Mouse (Mus musculus): Measurements from ENCODE around the gene Gcc2. TPM values are rescaled to one million over a fixed set of nuclear protein-coding genes. Genes with fewer than 3 reads are reported as not detected.
"Not testable (repeated sequence)": the region's sequence is repeated elsewhere in the genome, so short reads cannot be mapped to it uniquely, and the experiment has no call there.

Gene Gcc2
- 41.5 and 75.5 TPM in 2 replicates for total RNA-seq (2017)

DNA sequence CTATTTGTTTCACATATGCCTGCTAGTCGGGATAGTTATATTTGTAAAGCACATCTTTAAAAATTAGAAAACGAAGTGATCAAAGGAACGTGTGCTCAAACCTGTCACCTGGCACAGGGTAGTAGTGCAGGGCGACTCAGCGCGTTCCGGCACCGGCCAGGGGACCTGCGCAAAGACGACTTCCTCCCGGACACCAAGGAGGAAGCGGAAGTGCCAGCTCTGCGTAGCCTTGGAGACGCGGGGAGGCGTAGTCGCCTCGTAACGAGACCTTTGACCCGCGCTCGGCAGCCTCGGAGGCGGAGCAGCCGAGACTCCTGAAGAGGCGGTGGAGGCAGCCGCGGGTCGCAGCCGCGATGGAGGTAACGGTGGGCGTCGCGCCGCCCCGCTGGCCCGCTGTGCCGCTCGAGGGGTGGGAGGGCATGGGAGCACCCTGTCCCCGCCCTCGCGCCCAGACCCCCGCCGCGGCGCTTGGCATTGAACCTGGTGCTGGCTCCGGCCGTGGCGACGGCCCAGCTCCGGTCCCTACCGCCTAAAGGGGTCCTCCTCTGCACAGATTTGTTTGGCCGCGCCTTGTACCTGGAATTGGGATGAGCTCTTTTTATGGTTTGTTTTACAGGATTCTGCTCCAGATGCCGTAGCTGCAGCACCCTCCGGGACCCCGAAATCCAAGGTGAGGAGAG lies at the start of gene Gcc2:
Gene Gcc2, plus strand, starts transcription at position 285 of the 680 bp plus-strand sequence.
- peak; percentile 99 to 100 for ATAC-seq (replicated peaks in 1 of 2; ENCODE audit: insufficient read depth in 1 of 2, low FRiP score in 2 of 2, low TSS enrichment in 1 of 2, low read depth in 1 of 2, poor library complexity in 2 of 2, severe bottlenecking in 2 of 2)

DNA sequence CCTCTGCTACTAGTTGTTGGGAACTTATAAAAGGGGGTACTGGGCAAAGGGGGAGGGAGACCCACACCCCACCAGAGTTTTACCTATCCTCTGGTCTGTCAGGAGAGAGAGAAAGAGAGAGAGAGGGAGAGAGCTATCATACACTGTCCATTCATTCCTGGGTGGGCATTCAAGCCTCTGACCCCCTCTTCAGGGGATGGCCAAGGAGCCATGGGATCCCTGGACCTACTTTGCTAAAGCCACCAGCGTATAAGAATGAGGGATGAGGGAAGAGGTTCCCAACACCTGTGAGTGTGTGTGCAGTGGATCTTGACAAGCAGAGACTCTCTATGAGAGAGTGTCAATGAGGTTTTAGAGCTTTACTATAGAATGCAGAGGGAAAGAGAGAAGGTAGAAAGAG lies 49.3 kb upstream of the Gcc2 start:
- ATAC-seq (replicated peaks in 1 of 2; ENCODE audit: insufficient read depth in 1 of 2, low FRiP score in 2 of 2, low TSS enrichment in 1 of 2, low read depth in 1 of 2, poor library complexity in 2 of 2, severe bottlenecking in 2 of 2): no peak

DNA sequence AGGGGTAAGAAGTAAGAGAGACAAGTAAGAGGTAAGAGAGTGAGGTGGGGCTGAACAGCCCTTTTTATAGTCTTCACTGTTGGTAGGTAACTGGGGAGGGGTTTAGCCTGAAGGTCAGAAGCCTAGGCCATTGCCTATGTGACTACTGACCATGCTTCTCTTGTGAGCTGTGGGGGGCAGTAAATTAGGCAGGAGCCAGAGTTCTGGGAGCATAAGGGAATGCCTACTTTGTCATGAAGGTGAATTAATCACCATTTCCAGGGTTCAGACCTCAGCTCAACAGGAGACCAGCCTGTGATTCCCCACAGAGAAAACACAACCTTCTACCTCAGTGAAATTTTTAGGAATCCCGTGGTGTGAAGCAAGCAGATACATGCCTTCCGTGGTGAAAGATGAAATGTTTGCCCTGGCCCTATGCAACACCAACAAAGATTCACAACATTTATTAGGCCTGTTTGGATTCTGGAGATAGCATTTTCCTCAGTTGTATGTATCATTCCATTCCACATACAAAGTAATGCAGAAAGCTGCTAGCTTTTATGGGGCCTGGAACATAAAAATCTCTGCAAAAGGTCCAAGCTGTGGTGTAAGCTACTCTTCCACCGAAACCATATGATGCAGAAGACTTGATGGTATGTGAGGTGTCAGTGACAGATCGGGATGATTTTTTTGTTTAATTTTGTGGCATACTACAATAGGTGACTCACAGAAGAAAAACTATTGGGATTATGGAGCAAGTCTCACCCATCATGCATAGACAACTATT lies 48.5 kb upstream of the Gcc2 start:
- ATAC-seq (replicated peaks in 1 of 2; ENCODE audit: insufficient read depth in 1 of 2, low FRiP score in 2 of 2, low TSS enrichment in 1 of 2, low read depth in 1 of 2, poor library complexity in 2 of 2, severe bottlenecking in 2 of 2): no peak

DNA sequence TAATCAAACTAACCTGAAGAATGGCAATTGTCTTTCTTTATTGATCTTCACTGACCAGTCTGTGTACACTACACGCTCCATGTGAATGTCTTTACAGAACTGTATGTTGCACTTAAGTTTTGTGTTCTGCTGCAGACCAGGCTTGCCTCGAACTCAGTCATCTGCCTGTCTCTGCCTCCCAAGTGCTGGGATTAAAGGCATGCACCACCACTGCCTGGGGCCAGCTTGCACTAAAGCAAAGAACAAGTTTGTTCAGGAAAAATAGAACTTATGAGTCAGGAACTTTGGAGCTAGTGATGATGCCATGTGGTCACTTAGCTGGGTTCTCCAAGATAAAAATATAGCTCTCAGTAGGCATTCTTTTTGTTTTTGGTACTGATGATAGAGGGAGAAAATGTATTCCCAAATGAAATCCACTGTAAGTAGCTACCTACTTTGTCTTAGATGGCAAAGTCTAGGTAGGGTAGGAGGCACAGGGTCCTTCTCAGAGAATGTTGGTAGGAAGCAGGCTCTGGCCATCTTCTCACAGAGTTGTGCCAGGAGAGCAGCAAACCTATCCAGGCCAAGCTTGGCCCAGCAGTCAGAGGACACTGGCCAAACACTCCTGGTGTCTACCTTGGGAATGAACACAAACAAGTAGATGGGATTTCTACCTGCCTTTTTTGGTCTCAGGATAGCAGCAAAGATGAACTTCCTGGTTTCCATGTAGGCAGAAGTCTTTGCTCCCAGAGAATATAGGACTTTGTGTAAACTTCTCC lies 45.4 kb upstream of the Gcc2 start:
- ATAC-seq (replicated peaks in 1 of 2; ENCODE audit: insufficient read depth in 1 of 2, low FRiP score in 2 of 2, low TSS enrichment in 1 of 2, low read depth in 1 of 2, poor library complexity in 2 of 2, severe bottlenecking in 2 of 2): no peak

DNA sequence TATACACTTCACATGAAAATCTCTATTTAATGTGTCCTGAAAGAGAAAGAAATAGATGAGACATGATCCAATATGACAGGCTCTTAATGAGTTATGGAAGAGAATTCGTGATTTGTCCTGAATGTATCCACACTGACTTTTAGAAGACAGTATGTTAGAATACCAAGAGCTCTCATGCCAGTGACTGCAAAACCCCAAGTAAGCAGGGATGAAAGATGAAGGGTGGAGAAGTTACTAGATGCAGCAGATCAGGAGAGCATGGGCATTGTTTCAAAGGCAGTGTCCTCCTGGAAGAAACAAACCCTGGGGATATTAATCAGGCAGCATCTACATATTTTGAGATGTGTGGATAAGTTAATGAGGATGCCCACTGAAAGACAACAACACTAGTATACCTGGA lies 44.8 kb upstream of the Gcc2 start:
- ATAC-seq (replicated peaks in 1 of 2; ENCODE audit: insufficient read depth in 1 of 2, low FRiP score in 2 of 2, low TSS enrichment in 1 of 2, low read depth in 1 of 2, poor library complexity in 2 of 2, severe bottlenecking in 2 of 2): no peak

DNA sequence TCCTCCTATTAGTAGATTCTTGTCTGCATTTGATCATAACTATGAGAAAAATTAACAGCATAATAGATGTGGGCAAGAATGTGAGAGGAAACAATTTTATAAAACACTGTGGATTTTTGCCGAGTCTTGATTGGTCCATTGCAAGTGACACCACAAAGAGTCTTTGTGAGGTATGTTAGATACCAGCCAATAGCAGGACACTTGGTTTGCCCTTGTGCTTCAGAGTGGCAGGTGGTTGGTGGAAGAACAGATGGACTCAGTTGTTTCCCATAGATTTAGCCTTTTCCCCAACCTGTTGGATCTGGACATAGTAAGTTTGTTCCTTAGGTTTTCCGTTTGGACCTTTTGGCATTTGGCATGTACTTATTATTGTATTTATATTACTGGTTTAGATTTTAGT lies 44.1 kb upstream of the Gcc2 start:
- no peak for ATAC-seq (replicated peaks in 1 of 2; ENCODE audit: insufficient read depth in 1 of 2, low FRiP score in 2 of 2, low TSS enrichment in 1 of 2, low read depth in 1 of 2, poor library complexity in 2 of 2, severe bottlenecking in 2 of 2)

DNA sequence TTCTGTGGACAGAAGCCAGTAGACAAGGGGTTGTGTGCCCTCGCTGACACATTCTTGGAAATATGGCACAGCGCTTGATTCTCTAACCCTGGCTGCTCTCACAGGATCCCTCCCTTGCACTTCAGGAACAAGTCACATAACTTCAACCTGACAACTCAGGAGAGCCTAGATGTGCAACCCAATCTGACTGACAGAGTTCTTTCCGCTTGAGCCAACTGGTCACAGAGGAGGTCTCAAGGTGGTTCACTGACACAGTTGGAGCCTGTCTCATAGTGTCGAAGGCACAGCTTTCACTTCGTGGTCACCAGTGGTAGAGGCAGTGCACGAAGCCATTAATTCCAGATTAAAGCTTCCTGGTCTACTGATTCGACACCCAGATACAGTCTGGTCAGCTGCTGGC lies 43.1 kb upstream of the Gcc2 start:
- no peak for ATAC-seq (replicated peaks in 1 of 2; ENCODE audit: insufficient read depth in 1 of 2, low FRiP score in 2 of 2, low TSS enrichment in 1 of 2, low read depth in 1 of 2, poor library complexity in 2 of 2, severe bottlenecking in 2 of 2)

DNA sequence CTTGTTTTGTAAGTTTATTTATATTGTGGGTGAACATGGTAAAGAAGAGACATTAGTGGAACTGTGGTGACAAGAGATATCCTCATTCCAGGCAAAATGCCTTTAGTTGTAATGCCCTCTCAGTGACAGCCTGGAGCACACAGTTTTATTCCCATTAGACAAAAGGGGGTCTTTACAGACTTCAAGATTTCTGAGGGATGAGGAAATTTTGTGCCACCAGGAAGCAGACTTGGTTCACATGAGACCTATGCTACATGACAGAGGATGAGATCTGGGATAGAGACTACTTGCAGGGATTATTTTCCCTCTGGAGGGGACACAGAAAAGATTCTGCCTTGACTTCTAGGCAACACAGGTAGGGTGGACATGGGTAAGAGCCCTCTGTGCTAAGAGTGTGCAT lies 40.8 kb upstream of the Gcc2 start:
- no peak for ATAC-seq (replicated peaks in 1 of 2; ENCODE audit: insufficient read depth in 1 of 2, low FRiP score in 2 of 2, low TSS enrichment in 1 of 2, low read depth in 1 of 2, poor library complexity in 2 of 2, severe bottlenecking in 2 of 2)

DNA sequence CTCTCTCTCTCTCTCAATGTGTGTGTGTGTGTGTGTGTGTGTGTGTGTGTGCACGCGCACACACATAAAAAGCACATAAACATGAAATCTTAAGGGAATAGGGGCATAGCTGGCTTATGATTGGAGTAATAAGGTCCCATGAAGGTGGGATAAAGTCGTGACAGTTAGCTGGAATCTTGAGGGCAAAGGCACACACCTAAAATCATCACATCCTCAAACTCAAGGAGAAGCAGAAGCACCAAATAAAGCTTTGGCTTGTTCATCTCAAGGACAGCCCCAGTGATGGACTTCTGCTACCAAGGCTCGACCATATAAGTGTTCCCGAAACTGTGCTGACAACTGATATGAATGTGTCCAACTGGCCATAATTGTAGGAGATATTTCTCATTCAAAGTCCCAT lies 40.4 kb upstream of the Gcc2 start:
- ATAC-seq (replicated peaks in 1 of 2; ENCODE audit: insufficient read depth in 1 of 2, low FRiP score in 2 of 2, low TSS enrichment in 1 of 2, low read depth in 1 of 2, poor library complexity in 2 of 2, severe bottlenecking in 2 of 2): no peak

DNA sequence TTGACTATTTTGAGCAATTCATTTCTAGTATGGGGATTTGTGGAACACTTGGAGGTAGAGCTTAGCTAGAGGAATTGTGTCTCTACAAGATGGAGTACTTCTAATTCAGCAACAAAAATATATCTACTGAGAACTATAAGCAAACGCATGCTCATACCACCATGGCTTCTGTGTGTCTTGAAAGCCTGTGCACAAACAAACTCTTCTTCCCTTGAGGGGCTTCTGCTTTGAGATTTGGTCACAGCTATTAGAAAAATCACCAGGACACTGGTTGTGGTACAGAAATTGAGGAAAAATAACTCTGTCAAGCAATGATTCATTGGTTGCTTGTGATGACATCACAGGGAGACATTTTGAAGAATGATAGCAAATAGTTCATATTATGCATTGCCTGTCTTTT lies 39.9 kb upstream of the Gcc2 start:
- ATAC-seq (replicated peaks in 1 of 2; ENCODE audit: insufficient read depth in 1 of 2, low FRiP score in 2 of 2, low TSS enrichment in 1 of 2, low read depth in 1 of 2, poor library complexity in 2 of 2, severe bottlenecking in 2 of 2): no peak

DNA sequence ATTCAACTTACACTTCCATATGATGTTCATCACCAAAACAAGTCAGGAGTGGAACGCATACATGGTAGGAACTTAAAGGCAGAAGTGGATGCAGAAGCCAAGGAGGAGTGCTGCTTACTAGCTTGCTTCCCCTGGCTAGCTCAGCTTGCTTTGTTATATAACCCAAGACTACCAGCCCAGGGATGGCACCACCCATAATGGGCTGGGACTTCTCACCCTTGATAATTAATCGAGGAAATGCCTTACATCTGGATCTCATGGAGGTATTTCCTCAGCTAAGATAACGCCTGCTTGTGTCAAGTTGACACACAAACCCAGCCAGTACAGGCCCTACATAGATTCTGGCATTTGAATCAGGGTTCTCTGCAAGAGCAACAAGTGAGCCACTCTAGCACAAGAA lies 37.9 kb upstream of the Gcc2 start:
- no peak for ATAC-seq (replicated peaks in 1 of 2; ENCODE audit: insufficient read depth in 1 of 2, low FRiP score in 2 of 2, low TSS enrichment in 1 of 2, low read depth in 1 of 2, poor library complexity in 2 of 2, severe bottlenecking in 2 of 2)

DNA sequence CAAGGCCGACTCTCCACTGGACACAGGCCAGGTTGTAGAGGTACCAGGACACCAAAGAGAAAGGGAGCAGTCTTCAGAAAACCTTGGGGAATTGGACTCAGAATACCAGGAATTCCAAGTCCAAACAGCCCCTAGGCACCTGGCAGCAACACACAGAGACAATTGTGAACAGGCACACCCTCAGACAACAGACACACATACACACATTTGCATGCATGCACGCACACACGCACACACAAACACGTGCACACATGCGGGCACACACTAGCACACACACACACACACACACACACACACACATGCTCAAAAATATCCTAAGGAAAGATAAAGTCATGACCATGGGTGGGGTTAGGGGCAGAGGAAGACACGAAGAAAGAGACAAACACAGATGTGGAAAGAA lies 34.6 kb upstream of the Gcc2 start:
- ATAC-seq (replicated peaks in 1 of 2; ENCODE audit: insufficient read depth in 1 of 2, low FRiP score in 2 of 2, low TSS enrichment in 1 of 2, low read depth in 1 of 2, poor library complexity in 2 of 2, severe bottlenecking in 2 of 2): no peak

DNA sequence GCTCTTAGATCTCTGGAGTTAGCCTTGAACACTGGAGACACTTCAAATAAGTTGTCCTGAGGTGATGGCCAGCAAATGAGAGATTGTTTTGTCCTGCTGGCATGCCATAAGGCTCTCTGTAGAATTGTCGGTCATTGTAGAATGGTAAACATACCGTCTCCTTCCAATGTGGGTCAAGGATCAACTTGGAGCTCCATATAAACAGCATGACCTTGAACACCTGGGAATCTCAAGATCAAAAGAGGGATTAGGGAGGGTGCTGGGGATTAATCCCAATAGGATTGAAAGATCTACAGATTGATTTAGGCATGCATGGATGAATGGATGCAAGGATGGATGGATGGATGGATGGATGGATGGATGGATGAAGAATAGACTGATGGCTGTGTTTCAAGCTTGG lies 33.7 kb upstream of the Gcc2 start:
- ATAC-seq (replicated peaks in 1 of 2; ENCODE audit: insufficient read depth in 1 of 2, low FRiP score in 2 of 2, low TSS enrichment in 1 of 2, low read depth in 1 of 2, poor library complexity in 2 of 2, severe bottlenecking in 2 of 2): not testable (repeated sequence)

DNA sequence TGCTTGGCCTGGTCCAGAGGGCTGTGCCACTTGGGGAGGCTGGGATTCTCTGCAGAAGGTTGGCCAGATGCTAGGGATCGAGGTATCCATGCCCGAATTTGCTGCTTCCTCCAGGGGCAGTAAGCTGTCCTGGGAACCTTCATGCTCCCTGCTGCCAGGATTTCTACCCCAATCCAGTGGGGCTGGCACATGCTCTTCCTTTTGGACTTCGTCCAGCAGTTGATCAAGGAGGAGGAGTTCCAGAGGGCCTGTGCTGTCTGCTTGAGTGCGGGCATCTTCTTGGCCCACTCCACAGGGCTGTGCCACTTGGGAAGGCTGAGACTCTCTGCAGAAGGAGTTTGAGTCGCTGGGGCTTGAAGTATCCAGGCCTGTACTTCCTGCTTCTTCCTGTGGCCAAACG lies 32.1 kb upstream of the Gcc2 start:
- not testable (repeated sequence) for ATAC-seq (replicated peaks in 1 of 2; ENCODE audit: insufficient read depth in 1 of 2, low FRiP score in 2 of 2, low TSS enrichment in 1 of 2, low read depth in 1 of 2, poor library complexity in 2 of 2, severe bottlenecking in 2 of 2)

DNA sequence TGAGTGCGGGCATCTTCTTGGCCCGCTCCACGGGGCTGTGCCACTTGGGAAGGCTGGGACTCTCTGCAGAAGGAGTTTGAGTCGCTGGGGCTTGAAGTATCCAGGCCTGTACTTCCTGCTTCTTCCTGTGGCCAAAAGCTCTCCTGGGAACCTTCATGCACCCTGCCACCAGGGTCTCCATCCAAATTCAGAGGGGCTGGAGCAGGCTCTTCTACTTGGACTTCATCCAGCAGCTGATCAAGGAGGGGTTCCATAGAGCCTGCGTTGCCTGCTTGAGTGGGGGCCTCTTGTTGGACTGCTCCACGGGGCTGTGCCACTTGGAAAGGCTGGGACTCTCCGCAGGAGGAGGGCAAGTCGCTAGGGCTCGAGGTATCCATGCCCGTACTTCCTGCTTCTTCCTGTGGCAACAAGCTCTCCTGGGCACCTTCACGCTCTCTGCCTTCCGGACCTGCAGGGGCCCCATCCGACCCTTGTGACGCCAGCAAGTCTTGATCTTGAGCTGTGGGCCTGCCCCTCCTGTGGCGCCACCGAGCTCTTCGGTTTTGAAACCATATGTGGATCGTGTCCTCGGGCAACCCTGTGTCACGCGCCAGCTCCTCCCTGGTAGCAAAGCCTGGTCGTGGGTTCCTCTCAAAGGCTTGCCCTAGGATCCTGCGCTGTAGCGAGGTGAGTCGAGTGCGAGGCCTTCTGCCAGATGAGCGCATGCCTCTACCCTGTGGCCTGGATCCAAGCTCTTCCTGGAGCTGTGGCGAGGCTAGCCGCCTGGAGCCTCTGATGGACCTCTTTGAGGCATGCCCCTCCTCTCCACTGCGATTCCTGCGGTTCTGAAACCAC lies 31.1 kb upstream of the Gcc2 start:
- ATAC-seq (replicated peaks in 1 of 2; ENCODE audit: insufficient read depth in 1 of 2, low FRiP score in 2 of 2, low TSS enrichment in 1 of 2, low read depth in 1 of 2, poor library complexity in 2 of 2, severe bottlenecking in 2 of 2): not testable (repeated sequence)

DNA sequence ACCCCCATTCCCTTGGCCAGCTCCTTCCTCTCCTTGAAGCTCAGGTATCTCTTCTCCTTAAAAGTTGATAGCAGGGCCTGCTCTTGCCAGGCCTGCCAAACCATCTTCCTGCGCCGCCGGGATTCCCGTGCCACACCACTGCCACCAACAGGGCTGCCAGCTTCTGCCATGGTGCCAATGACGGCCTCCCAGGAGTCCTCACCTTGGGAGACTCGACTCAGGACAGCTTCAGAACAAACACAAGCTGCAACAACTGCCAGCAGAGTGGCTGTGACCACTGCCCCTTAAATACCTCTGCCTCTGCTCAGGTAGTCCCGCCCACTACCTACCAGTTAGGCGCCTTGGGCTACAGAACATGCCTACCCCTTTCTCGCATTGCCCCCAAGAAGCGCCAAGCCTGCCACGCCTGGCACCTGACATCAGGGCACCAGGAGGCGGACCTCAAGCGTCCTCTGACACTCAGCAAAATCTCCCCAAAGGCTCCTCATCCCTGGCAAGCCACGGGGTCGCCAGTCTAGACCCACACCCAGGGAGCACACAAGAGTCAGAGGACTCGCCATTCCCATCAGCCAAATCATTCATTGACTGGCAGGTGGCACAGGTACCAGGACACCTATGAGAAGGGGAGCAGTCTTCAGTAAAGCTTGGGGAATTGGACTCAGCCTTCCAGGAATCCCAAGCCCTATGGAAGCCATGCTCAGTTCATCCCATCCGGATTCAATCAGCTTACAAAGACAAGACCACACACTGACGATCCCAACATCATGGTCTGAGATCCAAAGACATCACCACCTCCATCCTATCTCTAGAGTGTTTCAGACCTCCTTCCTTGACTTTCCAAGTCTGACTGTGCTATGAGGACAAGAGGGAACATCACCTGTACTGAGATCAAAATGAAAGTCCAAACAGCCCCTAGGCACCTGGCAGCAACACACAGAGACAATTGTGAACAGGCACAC lies 30.2 kb upstream of the Gcc2 start, which contains the start of gene AW822073:
Gene AW822073, minus strand, starts transcription at position 104 of the 959 bp plus-strand sequence.
- not testable (repeated sequence) for ATAC-seq (replicated peaks in 1 of 2; ENCODE audit: insufficient read depth in 1 of 2, low FRiP score in 2 of 2, low TSS enrichment in 1 of 2, low read depth in 1 of 2, poor library complexity in 2 of 2, severe bottlenecking in 2 of 2)

Measured in hematopoietic stem cell, adult 5-6 weeks (primary cell).